Mouse (Mus musculus): ENCODE data around the gene Snd1.

Snd1 gene

DNA sequence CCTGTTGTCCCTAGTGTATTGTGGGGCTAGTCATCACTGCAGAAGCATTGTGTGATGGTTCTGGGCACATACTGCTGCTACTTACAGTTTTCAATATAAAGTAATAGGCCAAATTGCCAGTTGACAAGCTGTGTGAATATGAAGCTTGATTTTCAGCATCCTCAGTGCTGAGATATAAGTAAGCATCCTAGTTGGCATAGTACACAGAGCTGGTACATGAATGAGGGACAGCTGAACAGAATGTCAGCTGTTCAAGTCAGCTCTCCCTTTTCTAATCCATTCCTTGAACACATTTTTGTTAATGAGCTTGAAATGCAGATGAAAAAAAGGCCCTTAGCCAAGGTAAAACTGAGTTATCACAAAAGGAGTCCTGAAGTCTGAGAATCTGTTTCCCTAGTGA is 217.7 kb downstream of the Snd1 start:
- no peak for DNase-seq (ENCODE audit: low read depth in 1 of 2, low spot score in 2 of 2)

DNA sequence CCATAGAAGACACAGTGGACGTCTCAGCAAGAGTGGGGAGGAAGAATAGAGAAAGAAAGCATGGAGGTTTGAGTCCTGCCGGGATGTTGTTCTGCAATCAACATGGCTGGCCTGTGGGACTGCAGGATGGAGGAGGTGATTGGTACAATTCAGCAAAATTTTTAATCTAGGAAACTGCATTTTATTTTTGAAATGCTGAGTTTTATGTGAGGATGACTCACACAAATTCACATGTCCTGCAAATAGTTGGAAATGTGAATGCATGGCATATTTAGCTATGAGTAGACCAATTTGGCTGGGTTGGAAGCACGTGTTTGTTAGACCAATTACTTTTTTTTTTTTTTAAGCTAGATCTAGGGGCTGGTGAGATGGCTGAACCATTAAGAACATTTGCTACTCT is 222.3 kb downstream of the Snd1 start:
- DNase-seq (ENCODE audit: low read depth in 1 of 2, low spot score in 2 of 2), result no peak

DNA sequence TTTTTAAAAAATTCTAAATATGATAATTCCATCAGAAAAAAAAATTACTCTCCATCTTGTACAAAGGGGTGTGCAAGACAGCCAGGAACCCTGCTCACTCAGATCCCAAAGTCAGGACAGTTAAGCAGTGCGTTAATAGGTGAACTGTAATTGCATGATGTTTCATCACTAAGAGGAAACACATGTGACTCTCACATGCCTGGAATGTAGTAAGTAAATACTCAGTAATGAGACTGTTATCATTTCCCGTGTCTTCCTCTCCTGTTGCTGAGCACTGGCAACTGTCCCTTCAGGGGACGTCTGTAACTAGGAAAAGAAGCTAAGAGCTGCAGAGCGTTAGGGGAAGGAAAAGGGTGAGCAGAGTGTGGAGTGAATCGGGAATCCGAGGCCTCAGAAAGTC is 229.7 kb downstream of the Snd1 start:
- DNase-seq (ENCODE audit: low read depth in 1 of 2, low spot score in 2 of 2), result no peak

DNA sequence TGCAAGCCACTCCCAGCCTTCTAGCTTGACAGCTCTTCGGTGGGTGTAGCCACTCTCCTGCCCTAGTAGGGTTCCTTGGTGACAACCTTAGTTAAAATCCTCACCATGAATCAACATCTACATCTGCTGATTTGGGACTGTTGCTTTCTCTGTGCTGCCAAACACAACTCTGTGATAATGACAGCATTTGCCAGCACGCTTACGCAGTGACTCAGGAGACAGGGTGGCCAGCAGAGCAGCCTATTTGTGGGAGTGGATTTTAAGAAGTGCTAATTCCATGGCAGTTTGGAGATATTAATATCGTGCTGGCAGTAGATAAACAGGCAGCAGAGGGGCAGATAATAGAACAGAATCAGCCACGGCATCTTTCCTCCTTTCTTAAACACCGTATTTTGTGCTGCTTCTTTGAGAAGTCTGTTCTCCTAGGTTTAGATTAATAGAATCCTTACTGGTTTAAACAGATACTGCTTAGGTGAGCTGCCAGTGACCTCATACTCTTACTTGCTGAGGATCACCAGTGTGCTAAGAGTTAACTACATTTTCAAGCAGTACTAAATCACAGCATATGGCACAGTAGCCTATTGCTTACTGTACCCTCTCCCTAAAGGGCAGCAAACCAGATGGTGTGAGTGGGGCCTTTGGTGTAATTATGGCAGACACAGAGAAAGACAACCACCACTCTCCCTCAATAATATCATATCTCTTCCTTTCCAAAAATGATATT is 230.6 kb downstream of the Snd1 start:
- no peak for DNase-seq (ENCODE audit: low read depth in 1 of 2, low spot score in 2 of 2)

DNA sequence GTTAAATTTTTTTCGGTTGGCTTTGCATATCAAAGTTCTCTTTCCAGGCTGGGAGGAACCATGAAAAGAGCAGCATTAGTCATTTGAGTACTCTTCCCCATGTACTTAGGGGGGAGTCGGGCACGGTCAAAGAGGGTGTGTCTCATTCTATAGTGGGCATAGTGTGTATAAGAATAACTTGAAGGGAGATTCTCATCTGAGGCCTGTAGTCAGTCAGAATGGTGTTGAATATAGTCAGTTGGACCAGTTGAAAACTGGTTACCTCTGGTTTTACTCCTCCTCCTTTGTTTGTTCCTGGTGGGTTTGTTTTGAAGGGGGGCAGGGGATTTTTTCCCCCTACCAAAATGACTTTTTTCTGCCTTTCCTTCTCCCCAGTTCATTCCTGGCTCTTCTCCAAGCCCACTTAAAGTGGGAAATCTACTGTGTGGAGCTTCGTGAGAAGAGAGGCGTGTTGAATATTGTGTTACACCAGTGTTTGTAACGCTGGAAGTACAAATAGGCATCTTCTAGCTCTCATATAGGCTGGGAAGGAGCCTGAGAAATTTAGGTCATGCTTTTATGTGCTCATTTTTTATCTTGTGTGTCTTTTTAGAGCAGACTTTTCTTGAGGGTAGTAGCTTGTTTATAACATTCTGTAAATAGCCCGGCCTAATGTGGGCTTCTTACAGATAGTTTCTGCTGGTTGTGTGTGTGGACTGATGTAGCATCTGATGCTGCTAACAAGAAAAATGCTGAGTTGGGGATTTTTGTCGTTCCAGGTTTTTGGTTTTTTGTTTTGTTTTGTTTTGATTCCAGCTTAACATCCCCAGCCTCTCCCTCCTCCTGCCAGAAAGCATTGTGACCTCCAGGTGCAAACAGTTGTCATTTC is 231.4 kb downstream of the Snd1 start:
- DNase-seq (ENCODE audit: low read depth in 1 of 2, low spot score in 2 of 2), result no peak

DNA sequence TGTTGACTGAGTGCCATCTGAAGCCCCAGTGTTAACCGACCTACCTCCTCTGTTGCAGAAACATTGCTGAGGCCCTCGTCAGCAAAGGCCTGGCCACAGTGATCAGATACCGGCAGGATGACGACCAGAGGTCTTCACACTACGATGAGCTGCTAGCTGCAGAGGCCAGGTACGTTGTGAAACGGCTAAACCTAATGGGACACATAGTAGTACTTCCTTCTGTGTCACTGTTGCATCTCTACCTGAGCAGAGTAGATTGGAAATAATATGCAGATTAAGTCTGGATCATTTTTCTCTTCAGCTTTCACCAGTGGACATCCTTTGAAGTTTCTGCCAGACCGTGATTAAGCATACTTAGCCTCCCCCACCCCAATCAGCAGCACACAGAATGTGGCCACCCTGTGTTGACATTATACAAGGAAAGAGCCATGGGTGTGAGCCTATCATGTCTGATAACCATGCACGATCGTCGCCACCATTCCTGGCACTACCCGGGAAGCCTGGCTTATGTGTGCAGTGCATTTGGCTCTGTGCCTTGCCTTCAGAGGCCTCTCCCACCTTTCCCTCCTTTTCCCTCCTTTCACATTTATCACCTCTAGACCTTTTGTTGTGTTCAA is 232.1 kb downstream of the Snd1 start:
- no peak for DNase-seq (ENCODE audit: low read depth in 1 of 2, low spot score in 2 of 2)

DNA sequence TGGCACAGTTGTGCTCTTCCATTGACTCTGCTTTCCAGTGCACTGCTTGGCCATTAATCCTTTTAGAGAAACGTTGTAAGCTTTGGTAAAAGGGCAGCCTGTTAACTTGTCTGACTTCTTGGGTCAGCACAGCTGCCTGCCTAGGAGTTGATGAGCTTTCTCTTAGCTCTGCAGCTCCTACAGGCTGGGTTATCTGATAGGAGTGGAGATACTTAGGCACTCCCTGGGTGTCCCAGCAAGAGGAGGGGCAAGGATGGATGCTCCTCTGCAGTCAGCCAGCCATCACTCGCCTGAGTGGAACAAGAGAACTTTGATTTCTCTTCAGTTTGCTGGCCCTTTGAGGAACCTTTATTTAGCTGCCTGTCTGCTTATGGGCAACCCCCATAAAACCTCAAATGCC is 235.1 kb downstream of the Snd1 start:
- DNase-seq (ENCODE audit: low read depth in 1 of 2, low spot score in 2 of 2), result no peak

DNA sequence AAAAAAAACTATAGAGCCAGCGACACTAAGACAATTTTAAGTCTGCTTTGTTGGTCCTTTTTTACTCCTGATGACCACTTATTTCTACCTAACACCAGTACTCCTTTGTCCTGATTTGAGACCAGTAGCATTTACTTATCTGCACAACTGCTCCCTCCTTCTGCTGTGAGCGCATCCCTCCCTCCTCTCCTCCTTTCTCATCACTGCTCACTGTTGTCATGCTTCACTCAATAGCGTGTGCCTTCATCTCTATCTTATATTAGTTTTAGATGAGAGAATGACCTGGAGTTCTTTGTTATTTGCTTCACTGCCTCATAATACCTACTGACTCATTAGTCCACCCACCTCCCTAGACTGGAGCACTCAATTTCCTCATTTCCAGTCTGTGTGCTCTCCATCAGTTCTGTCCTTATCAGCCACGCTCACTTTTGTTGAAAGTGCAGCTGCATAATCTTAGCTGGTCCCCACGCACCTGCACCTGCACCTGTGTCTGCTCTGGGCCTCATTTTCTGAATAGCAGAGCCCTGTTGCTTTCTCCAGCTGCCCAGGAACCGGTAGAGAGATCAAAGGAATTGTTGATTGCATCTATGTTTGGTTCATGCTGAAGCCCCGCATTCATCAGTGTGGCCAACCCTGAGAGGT is 242.4 kb downstream of the Snd1 start:
- DNase-seq (ENCODE audit: low read depth in 1 of 2, low spot score in 2 of 2), result no peak

DNA sequence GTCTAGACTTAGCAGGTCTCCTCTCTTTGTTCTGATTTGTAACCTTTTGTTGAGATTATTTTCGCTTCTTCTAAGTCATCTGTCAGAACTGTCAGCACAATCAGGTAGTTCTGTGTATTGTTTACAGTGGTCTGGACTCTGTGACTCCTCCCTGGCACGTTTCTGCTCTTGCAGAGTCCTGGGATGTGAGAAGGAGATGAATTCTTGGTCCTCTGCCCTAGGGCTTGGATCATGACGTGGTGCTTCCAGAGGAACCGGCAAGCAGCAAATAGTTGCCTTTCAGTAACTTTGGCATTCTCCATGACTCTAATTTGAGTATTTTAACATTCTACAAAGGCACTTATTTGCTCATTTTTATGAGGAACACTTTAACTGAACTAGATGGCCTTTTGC is 242.9 kb downstream of the Snd1 start:
- no peak for DNase-seq (ENCODE audit: low read depth in 1 of 2, low spot score in 2 of 2)

DNA sequence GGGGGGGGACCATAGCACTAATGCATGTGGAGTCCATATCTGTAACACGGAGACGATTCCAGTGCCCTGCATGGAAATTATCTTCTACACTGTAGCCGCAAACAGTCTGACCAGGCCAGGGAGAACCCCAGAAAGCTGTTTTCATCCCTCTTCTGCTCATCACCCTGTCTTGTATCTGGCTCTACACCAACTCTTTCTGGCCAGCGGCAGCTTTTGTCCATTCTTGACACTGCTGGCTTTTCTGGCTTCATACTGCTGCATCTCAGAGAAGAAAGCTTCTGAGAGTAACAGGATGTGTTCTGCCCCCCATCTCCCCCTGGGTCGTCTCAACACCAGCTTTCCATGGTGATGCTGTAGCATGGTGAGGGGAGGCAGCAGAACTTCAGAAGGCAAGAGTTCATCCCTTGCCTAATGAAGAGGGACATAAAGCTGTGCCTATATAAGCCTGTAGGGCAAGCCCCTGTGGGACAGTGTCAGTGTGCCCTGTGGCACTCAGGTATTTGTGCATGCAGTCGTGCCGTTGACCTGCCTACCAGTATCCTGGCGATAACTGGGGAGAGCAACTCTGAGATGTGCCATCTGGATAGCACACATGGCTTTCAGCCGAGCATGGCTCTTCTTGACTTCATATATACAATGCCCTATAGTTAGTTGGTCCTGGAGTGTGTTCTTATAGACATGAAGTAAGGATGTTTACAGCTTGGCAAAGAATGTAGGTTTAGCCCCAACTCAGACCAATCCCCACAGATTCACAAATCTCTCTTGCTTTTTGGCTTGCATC is 245.6 kb downstream of the Snd1 start:
- no peak for DNase-seq (ENCODE audit: low read depth in 1 of 2, low spot score in 2 of 2)

DNA sequence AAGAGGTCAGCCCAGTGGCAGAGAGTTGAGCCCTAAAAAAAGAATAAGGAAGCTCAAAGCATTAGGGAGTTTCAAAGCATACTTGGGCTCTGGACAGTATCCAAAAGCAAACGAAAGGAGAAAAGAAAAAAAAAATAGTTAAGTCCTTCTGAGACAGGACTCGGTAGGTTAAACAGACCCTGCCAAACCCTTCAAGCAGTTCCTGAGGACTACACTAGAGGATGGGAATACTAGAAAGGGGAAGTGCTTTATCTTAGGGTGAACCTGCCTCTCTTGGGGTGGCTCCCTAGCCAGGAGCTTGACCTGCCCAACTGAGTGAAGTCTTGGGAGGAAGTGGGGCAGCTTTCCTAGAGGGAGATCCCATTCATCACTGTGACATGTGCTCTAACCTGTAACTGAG is 248.1 kb downstream of the Snd1 start:
- no peak for DNase-seq (ENCODE audit: low read depth in 1 of 2, low spot score in 2 of 2)

DNA sequence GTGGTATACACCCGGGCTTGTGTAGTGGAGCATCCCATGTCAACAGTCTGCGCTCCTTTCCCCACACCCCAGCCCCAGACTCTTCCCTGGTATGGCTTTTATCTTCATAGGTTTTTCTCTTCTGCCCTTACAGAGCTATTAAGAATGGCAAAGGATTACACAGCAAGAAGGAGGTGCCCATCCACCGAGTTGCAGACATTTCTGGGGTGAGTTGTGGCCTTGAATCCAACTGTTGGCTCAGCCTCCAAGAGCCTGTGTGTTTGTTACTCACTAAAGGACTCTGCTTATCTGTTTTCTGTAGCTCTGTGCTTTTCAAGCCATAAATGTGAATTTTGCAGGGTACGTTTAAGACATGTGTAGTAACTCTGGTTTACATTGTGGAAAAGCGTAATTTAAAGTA is 249.8 kb downstream of the Snd1 start:
- no peak for DNase-seq (ENCODE audit: low read depth in 1 of 2, low spot score in 2 of 2)

DNA sequence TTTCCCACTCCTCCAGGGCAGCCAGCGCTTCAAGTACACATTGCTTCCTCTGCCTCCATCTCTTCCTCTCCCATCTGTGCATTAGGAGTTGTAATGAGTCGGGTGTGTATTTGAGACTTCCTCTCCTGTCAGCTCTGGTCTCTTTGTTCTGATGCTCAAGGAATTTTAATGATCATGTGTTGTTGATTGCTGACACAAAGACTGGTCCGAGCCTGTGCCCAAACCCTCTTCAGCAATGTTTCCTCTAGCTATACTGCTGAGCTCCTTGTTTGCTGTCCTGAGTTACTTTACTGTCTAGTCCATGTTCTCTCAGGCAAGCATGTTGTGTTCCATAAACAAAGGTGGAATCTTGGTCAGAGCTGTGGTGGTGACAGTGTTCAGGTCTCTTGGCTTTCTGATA is 254.3 kb downstream of the Snd1 start:
- no peak for DNase-seq (ENCODE audit: low read depth in 1 of 2, low spot score in 2 of 2)

DNA sequence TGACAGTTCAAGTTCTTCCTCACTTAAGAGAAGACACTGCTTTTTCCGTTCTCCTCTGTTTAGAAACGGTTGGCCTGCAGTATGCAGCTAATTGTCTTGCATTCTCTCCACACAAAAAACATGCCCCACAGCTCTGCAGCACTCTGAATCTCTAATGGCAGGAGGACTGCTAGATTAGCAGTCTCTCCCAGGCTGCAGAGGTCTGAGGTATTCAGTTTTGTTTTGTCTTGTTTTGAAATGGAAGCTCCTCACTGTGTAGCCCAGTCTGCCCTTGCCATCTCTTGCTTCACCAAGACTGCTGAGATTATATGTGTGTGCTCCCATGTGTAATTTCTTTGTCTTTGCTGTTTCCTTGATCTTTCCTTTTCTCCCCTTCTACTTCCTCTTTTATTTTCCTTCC is 254.7 kb downstream of the Snd1 start:
- DNase-seq (ENCODE audit: low read depth in 1 of 2, low spot score in 2 of 2), result no peak

DNA sequence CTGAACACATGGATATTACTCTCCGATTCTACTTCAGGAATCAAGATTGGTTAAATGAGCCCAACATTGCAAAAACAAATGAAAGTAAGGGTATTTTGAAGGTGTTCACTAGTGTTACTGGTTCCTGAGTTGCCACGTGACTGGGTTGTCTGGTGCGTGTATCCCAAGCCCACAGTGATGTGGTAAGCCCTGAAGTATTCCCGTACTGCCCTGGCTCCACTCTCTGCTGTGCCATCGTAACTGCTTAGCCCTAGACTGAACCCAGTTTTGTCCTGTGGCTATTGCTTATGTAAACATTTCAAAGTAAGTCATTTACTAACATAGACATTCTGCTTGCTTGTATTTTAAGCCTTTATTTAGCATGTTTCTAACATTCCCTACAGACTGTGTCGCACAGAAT is 256.3 kb downstream of the Snd1 start:
- DNase-seq (ENCODE audit: low read depth in 1 of 2, low spot score in 2 of 2), result no peak

DNA sequence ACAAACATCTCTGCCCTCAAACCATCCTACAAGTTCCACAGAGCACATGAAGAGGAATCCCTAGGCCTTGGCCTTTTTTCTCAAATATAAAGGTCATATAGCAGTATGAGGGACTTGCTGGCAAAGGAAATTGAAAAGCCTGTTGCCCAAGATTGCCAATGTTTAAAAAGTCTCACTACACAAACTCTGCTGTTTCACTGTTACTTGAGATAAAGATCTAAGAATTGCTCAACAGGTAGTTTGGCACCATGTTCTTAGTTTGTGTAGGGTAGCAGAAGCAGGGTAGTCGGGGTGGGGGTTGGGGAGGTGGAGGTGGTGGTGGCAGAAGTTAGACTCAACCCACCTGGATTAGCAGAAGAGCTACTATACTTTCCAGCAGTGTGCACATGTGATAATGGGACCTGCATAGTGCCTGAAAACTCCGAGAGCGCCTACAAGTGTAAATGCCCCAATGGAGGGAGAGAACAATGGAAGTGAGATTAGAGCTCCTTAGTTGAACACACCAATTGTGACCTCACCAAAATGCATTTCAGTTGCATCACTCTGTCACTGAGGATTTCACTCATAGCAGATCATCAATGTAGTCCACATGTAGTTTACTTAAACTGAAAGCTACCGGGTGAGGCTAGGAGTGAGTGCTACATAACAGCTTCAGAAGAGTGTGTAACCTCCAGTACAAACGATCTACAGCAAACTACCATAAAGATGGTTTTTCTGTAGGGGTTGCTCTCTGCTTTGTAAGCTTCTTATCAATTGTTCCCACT is 259.1 kb downstream of the Snd1 start:
- DNase-seq (ENCODE audit: low read depth in 1 of 2, low spot score in 2 of 2), result no peak

DNA sequence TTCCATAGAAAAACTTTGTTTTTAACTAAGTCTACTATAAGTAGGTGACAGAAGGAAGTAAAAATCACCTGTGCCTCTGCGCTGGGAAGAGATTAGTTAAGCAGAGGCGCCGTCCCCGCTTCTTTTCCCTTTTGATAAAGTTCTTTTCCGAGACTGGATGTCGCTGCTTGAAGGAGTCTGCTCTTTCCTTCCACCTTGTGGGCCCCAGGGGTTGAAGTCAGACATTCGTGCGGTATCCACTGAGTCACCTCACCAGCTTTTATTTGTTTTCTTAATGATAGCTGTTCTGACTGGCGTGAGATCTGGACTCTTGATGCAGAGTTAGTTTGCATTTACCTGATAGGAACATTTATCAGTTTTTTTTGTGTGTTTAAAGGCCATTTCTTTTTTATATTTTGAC is 260.2 kb downstream of the Snd1 start:
- no peak for DNase-seq (ENCODE audit: low read depth in 1 of 2, low spot score in 2 of 2)

DNA sequence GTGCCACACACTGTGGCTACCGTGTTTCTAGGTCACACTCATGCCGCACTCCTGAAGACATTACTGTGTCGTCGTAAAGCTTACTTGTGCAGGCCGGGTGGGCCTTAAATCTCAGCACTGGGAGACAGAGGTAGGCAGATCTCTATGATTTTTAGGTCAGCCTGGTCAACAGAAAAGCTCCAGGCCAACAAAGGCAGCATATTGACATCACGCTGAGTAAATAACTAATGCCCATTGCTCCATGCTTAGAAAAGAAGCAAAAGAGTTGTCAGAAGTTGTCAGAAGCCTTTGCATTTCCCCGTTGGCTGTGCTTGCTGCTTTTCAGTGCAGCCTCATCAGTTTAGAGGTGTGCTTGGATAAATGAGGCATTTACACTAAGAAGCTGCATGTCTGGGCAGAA is 261.7 kb downstream of the Snd1 start:
- no peak for DNase-seq (ENCODE audit: low read depth in 1 of 2, low spot score in 2 of 2)

DNA sequence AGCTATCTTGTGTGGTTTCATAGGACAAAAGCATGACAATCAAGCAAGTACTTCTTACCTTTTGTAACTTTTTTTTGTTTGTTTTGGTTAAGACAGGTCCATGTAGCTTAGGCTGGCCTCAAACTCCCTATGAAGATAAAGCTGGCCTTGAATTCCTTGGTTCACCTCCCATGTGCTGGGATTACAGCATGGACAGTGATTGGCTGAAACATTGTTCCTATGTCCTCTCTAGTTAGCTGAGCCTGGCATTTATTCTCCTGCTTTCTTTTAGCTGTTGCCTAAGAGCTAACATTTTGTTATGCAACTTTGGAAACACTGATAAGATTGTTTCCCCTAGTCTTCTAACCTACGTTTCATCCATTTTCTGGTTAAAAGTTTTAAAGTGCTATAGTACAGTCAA is 262.7 kb downstream of the Snd1 start:
- no peak for DNase-seq (ENCODE audit: low read depth in 1 of 2, low spot score in 2 of 2)

DNA sequence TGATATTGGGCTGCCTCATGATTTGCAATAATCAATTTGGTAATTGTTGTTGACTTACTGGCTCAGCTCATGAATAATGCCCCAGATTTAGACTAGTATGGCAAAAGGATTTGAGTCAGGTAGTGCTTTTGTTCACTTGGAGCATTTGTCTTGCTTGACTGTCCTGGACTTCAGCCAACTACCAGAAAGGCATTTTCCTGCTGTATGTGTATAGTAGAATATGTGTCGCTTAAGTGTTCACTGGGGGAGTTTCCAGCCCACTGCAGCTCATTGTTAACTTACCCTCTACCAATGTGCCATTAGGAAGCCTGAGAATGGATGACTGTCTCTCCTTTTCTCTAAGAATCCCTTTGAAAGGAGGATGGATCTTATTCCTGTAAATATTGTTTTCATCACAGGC is 268.6 kb downstream of the Snd1 start:
- no peak for DNase-seq (ENCODE audit: low read depth in 1 of 2, low spot score in 2 of 2)
